Mouse (Mus musculus) midbrain, embryonic 12.5 days (tissue): ENCODE data around the gene Map1s. TPM values are rescaled to one million over a fixed set of nuclear protein-coding genes. Genes with fewer than 3 reads are reported as not detected.

Experiments used
- ATAC-seq: fragments of 200-750 bp; cut with Nextera tagmentation; 2 replicates; pipeline ENCODE4 v1.8.0; 2017; ENCODE audit warnings: low read depth, moderate TSS enrichment, moderate library complexity; ENCODE audit not compliant: low FRiP score
- H3K27ac ChIP-seq: fragments of 300-500 bp; sonication (generic); replicated peaks from 2 replicates; pipeline ENCODE4 v1.5.1; 2016; ENCODE audit warnings: mild to moderate bottlenecking
- H3K27me3 ChIP-seq: fragments of 300-500 bp; sonication (generic); 2 replicates; pipeline ENCODE4 v1.6.1; 2016; ENCODE audit warnings: mild to moderate bottlenecking
- H3K36me3 ChIP-seq: fragments of 300-500 bp; sonication (generic); 2 replicates; pipeline ENCODE4 v1.6.1; 2016
- H3K4me1 ChIP-seq: fragments of 300-500 bp; sonication (generic); 2 replicates; pipeline ENCODE4 v1.6.1; 2016
- H3K4me2 ChIP-seq: fragments of 300-500 bp; sonication (generic); replicated peaks from 2 replicates; pipeline ENCODE4 v1.6.1; 2016; ENCODE audit warnings: mild to moderate bottlenecking, moderate library complexity
- H3K4me3 ChIP-seq: fragments of 300-500 bp; sonication (generic); 2 replicates; pipeline ENCODE4 v1.5.1; 2016; ENCODE audit warnings: mild to moderate bottlenecking
- H3K9ac ChIP-seq: fragments of 300-500 bp; sonication (generic); replicated peaks from 2 replicates; pipeline ENCODE4 v1.6.1; 2016; ENCODE audit warnings: mild to moderate bottlenecking, moderate library complexity
- H3K9me3 ChIP-seq: fragments of 300-500 bp; sonication (generic); 2 replicates; pipeline ENCODE4 v1.6.1; 2016; ENCODE audit warnings: mild to moderate bottlenecking
- WGBS: fragments of 180-500 bp; shearing (Covaris S2); methylation state at CpG from one replicate; pipeline ENCODE4 v1.1.7; 2016; 5-methylcytosine and 5-hydroxymethylcytosine counted together
- polyA plus RNA-seq: library from polyadenylated mRNA; unstranded; fragments of >200 nt; fragmentation: Nextera tagmentation; extraction: Ambion mirVana; gene quantifications from 2 replicates; pipeline ENCODE4 v1.2.1, GENCODE M21; 2016

Map1s gene
- polyA plus RNA-seq, 1 experiment from 2014 or later = 61.0 TPM

DNA sequence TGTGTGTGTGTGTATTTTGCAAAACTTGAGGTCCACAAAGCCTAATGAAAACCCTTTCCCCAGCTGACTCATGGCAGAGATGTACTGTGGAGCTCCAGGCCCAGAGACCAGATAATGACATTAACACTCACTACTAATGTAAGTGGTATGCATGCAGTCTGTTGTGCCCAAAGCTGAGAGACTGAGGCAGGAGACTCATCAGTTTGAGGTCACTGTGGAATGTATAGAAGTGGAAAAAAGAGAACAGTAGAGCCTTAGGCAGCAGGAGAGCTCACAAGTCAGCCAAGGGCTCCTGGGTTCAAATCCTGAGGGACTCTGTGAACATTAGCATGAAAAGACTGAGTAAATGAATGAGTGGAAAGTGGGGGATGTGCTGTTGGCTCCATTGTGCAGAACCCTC is 2.1 kb upstream of the Map1s start:
- no peak overlapping the region for H3K4me3 ChIP-seq
- H3K4me1 ChIP-seq = peaks cover 14% of the 10 kb centered on the region
- no peak for ATAC-seq
- H3K9ac ChIP-seq = no peak overlapping the region
- H3K9me3 ChIP-seq = no peaks in the 10 kb centered on the region
- H3K27me3 ChIP-seq = peaks cover 31% of the 10 kb centered on the region
- H3K4me2 ChIP-seq = no peak overlapping the region
- no peaks in the 10 kb centered on the region for H3K36me3 ChIP-seq
- H3K27ac ChIP-seq = no peak overlapping the region

GRCm38 (mm10) chr8:70904532-70904931 is 1.2 kb upstream of the Map1s start:
- H3K4me1 ChIP-seq = peaks cover 14% of the 10 kb centered on the region
- no peak overlapping the region for H3K9ac ChIP-seq
- no peak for ATAC-seq
- H3K4me3 ChIP-seq = no peak overlapping the region
- H3K27ac ChIP-seq = no peak overlapping the region
- peaks cover 31% of the 10 kb centered on the region for H3K27me3 ChIP-seq
- H3K4me2 ChIP-seq = no peak overlapping the region
- no peaks in the 10 kb centered on the region for H3K9me3 ChIP-seq
- 69% methylated on average over 4 of the region's 4 CpGs for WGBS
- no peaks in the 10 kb centered on the region; the same call in 1 of the 2 replicates for H3K36me3 ChIP-seq

DNA sequence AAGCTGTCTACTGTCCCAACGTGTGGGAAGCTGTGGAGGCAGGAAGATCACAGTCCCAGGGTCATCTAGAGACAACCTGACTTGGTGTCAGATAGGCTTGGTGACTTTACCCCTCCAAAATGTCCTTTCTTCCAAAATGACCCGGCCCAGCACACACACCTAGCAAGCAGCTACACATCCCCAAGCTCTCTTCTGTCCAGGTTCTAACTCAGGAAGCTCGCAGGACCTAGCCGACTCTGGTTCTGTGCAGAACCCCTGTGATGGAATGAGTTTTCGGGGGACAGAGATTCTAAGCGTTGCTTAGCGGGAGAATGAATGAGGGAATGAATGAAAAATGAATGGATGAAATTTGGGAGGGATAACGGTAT is 285 bp upstream of the Map1s start:
- H3K36me3 ChIP-seq = no peaks in the 10 kb centered on the region; the same call in 1 of the 2 replicates
- peaks cover 14% of the 10 kb centered on the region for H3K4me1 ChIP-seq
- peak; percentile 46 for ATAC-seq
- WGBS = 17% methylated on average over 8 of the region's 8 CpGs
- no peaks in the 10 kb centered on the region for H3K9me3 ChIP-seq
- H3K4me2 ChIP-seq = peak overlapping the region; percentile 96
- H3K4me3 ChIP-seq = peak overlapping the region; percentile 96
- H3K9ac ChIP-seq = peak overlapping the region; percentile 92
- H3K27me3 ChIP-seq = peaks cover 31% of the 10 kb centered on the region
- peak overlapping the region; percentile 88 for H3K27ac ChIP-seq

DNA sequence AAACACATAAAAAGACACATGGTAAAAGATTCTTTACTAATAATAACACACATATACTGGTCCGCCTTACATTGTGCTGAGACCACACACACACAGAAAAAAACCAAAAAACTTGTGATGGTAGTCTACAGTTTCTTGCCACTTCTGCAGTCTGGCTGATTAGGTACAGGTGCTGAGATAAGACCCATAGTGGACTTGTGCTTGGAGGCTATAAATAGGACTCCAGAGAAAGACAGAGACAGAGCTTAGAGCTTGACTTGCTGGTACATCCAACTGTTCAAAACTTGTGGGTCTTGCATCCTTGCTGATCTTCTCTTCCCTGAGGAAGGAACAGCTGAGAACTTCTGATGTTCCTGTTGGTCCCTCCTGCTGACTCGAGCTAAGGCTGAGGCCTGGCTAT is 1.8 kb downstream of the Map1s start:
- no peaks in the 10 kb centered on the region for H3K9me3 ChIP-seq
- 92% methylated on average over 2 of the region's 2 CpGs for WGBS
- no peak for ATAC-seq

GRCm38 (mm10) chr8:70911596-70911995 is 5.9 kb downstream of the Map1s start:
- 76% methylated on average over 5 of the region's 5 CpGs for WGBS
- H3K27me3 ChIP-seq = no peaks in the 10 kb centered on the region
- H3K9ac ChIP-seq = no peak overlapping the region
- H3K4me1 ChIP-seq = peaks cover 6% of the 10 kb centered on the region
- H3K4me2 ChIP-seq = no peak overlapping the region
- H3K9me3 ChIP-seq = no peaks in the 10 kb centered on the region
- peaks cover 59% of the 10 kb centered on the region for H3K36me3 ChIP-seq
- no peak overlapping the region for H3K27ac ChIP-seq
- no peak for ATAC-seq
- no peak overlapping the region for H3K4me3 ChIP-seq

More for the DNA sequence above, 1.8 kb downstream of the Map1s start:
- peaks cover 21% of the 10 kb centered on the region for H3K27me3 ChIP-seq
- H3K9ac ChIP-seq = no peak overlapping the region
- H3K4me2 ChIP-seq = no peak overlapping the region
- H3K4me1 ChIP-seq = peaks cover 14% of the 10 kb centered on the region
- H3K4me3 ChIP-seq = no peak overlapping the region
- no peak overlapping the region for H3K27ac ChIP-seq
- peaks cover 18% of the 10 kb centered on the region for H3K36me3 ChIP-seq

DNA sequence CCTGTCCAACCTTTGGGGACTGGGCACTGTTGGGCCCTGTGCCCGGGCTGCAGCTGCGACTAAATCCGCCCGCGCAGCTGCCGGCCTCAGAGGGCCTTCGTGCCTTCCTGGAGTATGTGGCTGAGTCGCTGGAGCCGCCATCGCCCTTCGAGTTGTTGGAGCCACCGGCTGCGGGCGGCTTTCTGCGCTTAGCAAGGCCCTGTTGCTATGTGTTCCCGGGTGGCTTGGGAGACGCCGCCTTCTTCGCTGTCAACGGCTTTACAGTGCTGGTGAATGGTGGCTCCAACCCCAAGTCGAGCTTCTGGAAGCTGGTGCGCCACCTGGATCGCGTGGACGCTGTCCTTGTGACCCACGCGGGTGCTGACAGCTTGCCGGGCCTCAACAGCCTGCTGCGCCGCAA is 7.2 kb downstream of the Map1s start:
- ATAC-seq = no peak
- H3K4me2 ChIP-seq = no peak overlapping the region
- H3K36me3 ChIP-seq = peaks cover 72% of the 10 kb centered on the region
- H3K9me3 ChIP-seq = no peaks in the 10 kb centered on the region
- 90% methylated on average over 30 of the region's 30 CpGs for WGBS
- no peak overlapping the region for H3K27ac ChIP-seq
- H3K27me3 ChIP-seq = no peaks in the 10 kb centered on the region
- no peak overlapping the region for H3K4me3 ChIP-seq
- no peak overlapping the region for H3K9ac ChIP-seq
- no peaks in the 10 kb centered on the region for H3K4me1 ChIP-seq

DNA sequence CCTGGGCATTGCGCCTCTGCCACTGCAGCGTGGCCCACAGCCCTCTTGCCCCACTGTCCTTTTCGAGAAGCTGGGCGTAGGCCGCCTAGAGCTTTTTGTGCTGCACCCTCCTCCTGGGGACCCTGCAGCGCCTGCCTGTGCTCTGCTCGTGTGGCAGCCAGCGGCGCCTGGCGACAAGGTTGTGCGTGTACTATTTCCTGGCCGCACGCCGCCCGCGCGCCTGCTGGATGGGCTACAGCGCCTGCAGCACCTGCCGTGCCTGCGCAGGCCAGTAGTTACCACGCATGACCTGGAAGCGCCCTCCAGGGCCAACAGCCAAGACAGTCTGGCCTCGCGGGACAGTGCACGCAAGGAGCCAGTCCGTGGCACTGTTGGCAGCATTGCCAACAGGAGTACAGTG is 7.8 kb downstream of the Map1s start:
- H3K9ac ChIP-seq = no peak overlapping the region
- H3K36me3 ChIP-seq = peaks cover 77% of the 10 kb centered on the region
- H3K27me3 ChIP-seq = no peaks in the 10 kb centered on the region
- H3K27ac ChIP-seq = no peak overlapping the region
- WGBS = 94% methylated on average over 26 of the region's 26 CpGs
- no peak overlapping the region for H3K4me3 ChIP-seq
- no peak for ATAC-seq
- no peaks in the 10 kb centered on the region for H3K9me3 ChIP-seq
- no peaks in the 10 kb centered on the region for H3K4me1 ChIP-seq
- no peak overlapping the region for H3K4me2 ChIP-seq

- Histone ChIP-seq H3K27ac (no peak overlapping the region), H3K4me2 (no peak overlapping the region), H3K27me3 (no peaks in the 10 kb centered on the region), H3K36me3 (peaks cover 88% of the 10 kb centered on the region), H3K9me3 (no peaks in the 10 kb centered on the region), H3K9ac (no peak overlapping the region), H3K4me1 (no peaks in the 10 kb centered on the region), H3K4me3 (no peak overlapping the region)
- WGBS = 92% methylated on average over 17 of the region's 17 CpGs
- no peak for ATAC-seq
Observed at GRCm38 (mm10) chr8:70914704-70915103, 9.0 kb downstream of the Map1s start.

DNA sequence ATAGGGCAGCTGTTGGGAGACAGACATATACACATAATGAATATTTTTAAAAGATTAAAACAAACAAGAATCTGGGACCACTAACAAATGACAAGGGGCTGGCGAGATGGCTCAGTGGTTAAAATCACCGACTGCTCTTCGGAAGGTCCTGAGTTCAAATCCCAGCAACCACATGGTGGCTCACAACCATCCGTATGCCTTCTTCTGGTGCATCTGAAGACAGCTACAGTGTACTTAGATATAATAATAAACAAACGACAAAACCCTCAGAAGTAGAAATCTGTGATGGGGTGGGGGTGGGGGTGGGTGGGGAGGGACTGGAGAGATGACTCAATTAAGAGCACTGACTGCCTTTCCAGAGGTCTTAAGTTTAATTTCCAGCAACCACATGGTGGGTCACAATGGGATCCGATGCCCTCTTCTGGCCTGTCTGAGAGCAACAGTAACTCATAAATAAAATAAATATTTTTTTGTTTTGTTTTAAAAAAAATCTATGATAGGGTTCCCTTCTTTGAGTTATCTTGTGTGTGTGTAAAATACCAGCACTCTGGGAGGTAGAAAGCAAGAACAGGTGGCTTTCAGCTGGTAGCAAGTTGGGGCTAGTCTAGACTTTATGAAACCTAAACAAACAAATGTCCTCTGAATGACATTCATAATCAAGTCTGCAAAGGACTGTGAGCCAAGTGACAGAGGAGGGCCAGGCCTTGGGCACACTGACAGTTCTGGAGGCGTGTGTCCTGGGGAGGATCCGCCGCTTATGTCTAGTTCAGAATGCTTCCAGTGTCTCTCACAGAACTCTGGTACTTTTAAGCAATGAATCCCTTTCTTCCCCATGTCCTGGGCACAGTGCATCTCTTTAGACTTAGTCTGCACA is 14.6 kb downstream of the Map1s start:
- no peak overlapping the region for H3K9ac ChIP-seq
- no peaks in the 10 kb centered on the region for H3K4me1 ChIP-seq
- H3K4me2 ChIP-seq = no peak overlapping the region
- peaks cover 56% of the 10 kb centered on the region for H3K36me3 ChIP-seq
- H3K9me3 ChIP-seq = no peaks in the 10 kb centered on the region
- no peak overlapping the region for H3K4me3 ChIP-seq
- no peak for ATAC-seq
- 88% methylated on average over 9 of the region's 9 CpGs for WGBS
- H3K27me3 ChIP-seq = no peaks in the 10 kb centered on the region
- no peak overlapping the region for H3K27ac ChIP-seq

DNA sequence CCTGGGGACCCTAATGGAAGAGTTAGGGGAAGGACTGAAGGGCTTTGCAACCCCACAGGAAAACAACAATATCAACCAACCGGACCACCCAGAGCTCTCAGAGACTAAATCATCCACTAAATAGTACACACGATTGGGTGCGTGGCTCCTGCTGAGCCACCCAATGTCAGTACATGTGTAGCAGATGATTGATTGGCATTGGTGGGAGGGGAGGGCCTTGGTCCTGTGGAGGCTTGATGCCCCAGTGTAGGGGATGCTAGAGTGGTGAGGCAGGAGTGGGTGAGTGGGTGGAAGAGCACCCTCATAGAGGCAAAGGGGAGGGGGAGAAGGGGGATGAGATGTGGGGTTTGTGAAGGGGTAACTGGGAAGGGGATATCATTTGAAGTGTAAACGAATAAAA is 18.4 kb downstream of the Map1s start:
- Histone ChIP-seq H3K27me3 (no peaks in the 10 kb centered on the region), H3K4me1 (no peaks in the 10 kb centered on the region), H3K9me3 (no peaks in the 10 kb centered on the region), H3K9ac (no peak overlapping the region), H3K4me3 (no peak overlapping the region), H3K4me2 (no peak overlapping the region), H3K27ac (no peak overlapping the region), H3K36me3 (peaks cover 19% of the 10 kb centered on the region)
- 97% methylated on average over 4 of the region's 4 CpGs for WGBS
- ATAC-seq = no peak

- Histone ChIP-seq H3K36me3 (peaks cover 12% of the 10 kb centered on the region), H3K27me3 (no peaks in the 10 kb centered on the region)
- WGBS = 93% methylated on average over 4 of the region's 4 CpGs
Observed at GRCm38 (mm10) chr8:70925754-70926153, 20.0 kb downstream of the Map1s start.

DNA sequence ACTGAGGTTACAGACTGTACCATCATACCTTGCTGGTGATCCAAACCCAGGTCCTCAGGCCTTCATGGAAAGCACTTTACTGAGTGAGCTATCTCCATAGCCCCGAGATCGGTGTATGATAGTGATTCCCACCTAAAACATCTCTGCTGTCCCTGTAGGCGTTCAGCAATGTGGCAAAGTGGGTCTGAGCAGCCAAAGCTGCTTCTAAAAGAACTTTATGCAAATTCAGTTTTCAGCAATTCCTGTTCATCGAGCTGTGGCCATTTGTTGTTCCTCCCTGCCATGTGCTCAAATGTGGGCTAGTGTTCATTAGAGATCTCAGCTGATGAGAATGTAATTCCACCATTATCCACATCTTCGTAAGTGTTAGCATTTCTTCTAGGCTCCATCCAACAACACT is 20.7 kb downstream of the Map1s start:
- H3K27me3 ChIP-seq = no peaks in the 10 kb centered on the region
- H3K4me1 ChIP-seq = no peaks in the 10 kb centered on the region
- WGBS = 88% methylated on average over 5 of the region's 5 CpGs
- H3K9ac ChIP-seq = no peak overlapping the region
- H3K36me3 ChIP-seq = peaks cover 8% of the 10 kb centered on the region
- H3K27ac ChIP-seq = no peak overlapping the region
- ATAC-seq = no peak
- no peak overlapping the region for H3K4me3 ChIP-seq
- no peak overlapping the region for H3K4me2 ChIP-seq
- H3K9me3 ChIP-seq = no peaks in the 10 kb centered on the region

More at GRCm38 (mm10) chr8:70925754-70926153, 20.0 kb downstream of the Map1s start:
- Histone ChIP-seq H3K9ac (no peak overlapping the region), H3K9me3 (no peaks in the 10 kb centered on the region), H3K27ac (no peak overlapping the region), H3K4me1 (no peaks in the 10 kb centered on the region), H3K4me2 (no peak overlapping the region), H3K4me3 (no peak overlapping the region)
- no peak for ATAC-seq

- Histone ChIP-seq H3K9ac (no peak overlapping the region), H3K9me3 (no peaks in the 10 kb centered on the region), H3K27me3 (no peaks in the 10 kb centered on the region), H3K4me1 (no peaks in the 10 kb centered on the region), H3K4me3 (no peak overlapping the region), H3K27ac (no peak overlapping the region), H3K4me2 (no peak overlapping the region), H3K36me3 (peaks cover 16% of the 10 kb centered on the region)
- WGBS = 83% methylated on average over 3 of the region's 3 CpGs
- ATAC-seq = no peak
Observed at GRCm38 (mm10) chr8:70928096-70928495, 22.4 kb downstream of the Map1s start.
